23 mouse cellular contexts compared by ENCODE assay signal in the genomic region with DNA sequence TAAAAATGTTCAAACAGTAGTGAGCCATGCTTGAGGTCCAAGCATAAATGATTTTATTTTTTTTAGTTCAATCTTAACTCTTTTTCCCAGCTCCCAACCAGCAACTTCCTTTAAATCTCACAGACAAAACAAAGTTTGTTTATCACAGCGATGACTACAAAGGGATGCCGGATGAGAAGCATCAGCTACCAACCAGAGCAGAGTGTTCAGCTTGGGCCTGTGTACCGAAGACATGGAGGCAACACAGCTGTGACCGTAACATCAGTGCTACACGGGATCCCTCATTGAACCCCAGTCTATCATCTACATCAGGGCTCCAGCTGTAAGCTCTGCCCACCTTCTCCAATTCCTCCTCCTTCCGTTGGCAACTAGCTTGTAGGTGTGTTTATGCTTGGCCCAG.
DNase-seq lines count a peak whose midpoint lies in the region; ATAC-seq and TF ChIP-seq lines count a peak whose summit lies in the region.
"Had no signal": no experiment of that assay in that cellular context is flagged by ENCODE, and none has a peak within 500 bp of the region (broad histone marks: within the 10 kb centered on the region; RNA-seq: fewer than 3 reads in every experiment).

No protein-coding gene starts in this region.

- no peak overlapping the region for H3K4me3 ChIP-seq in hindbrain, embryonic 10.5 days
- no peak overlapping the region for H3K4me3 ChIP-seq in hindbrain, embryonic 11.5 days (ENCODE audit: low read depth, low read length)
- H3K4me3 ChIP-seq in lung, embryonic 14.5 days (ENCODE audit: low read depth, low read length) = no peak overlapping the region
- H3K4me3 ChIP-seq in lung, adult 2 months (replicated peaks; ENCODE audit: extremely low read depth, low read depth, low read length) = no peak overlapping the region
- no peak overlapping the region for H3K4me3 ChIP-seq in lung, postnatal 0 days (ENCODE audit: low read depth, low read length)
- H3K4me3 ChIP-seq: embryonic facial prominence, embryonic 10.5 days; embryonic facial prominence, embryonic 12.5 days; forebrain, embryonic 13.5 days; forebrain, embryonic 15.5 days had no signal

- H3K27me3 ChIP-seq in hindbrain, embryonic 10.5 days (ENCODE audit: insufficient read depth, poor library complexity, severe bottlenecking) = peaks cover 67% of the 10 kb centered on the region
- H3K27me3 ChIP-seq in hindbrain, embryonic 11.5 days (ENCODE audit: control insufficient read depth, insufficient read depth, low read length) = peaks cover 2% of the 10 kb centered on the region; the same call in 1 of the 2 replicates
- no peaks in the 10 kb centered on the region for H3K27me3 ChIP-seq in lung, embryonic 14.5 days (ENCODE audit: insufficient read depth, low read length)
- no peaks in the 10 kb centered on the region for H3K27me3 ChIP-seq in lung, postnatal 0 days (replicated peaks; ENCODE audit: insufficient read depth, low read length)
- H3K27me3 ChIP-seq: CH12.LX; embryonic facial prominence, embryonic 12.5 days; forebrain, embryonic 15.5 days; Patski had no signal

- no peak overlapping the region for H3K4me2 ChIP-seq in hindbrain, embryonic 11.5 days (replicated peaks; ENCODE audit: low read depth, low read length)
- no peak overlapping the region for H3K4me2 ChIP-seq in lung, embryonic 14.5 days
- no peak overlapping the region for H3K4me2 ChIP-seq in lung, postnatal 0 days (replicated peaks; ENCODE audit: low read depth, low read length)
- H3K4me2 ChIP-seq: embryonic facial prominence, embryonic 12.5 days; forebrain, embryonic 13.5 days; forebrain, embryonic 15.5 days had no signal

- no peak overlapping the region for H3K9ac ChIP-seq in hindbrain, embryonic 11.5 days (ENCODE audit: low read depth, low read length)
- H3K9ac ChIP-seq in lung, embryonic 14.5 days = no peak overlapping the region
- H3K9ac ChIP-seq in lung, postnatal 0 days (replicated peaks; ENCODE audit: low read depth) = no peak overlapping the region
- H3K9ac ChIP-seq: embryonic facial prominence, embryonic 12.5 days; forebrain, embryonic 13.5 days; forebrain, embryonic 15.5 days had no signal

- H3K9me3 ChIP-seq in hindbrain, embryonic 10.5 days = peaks cover 15% of the 10 kb centered on the region
- peaks cover 3% of the 10 kb centered on the region; the same call in 1 of the 2 replicates for H3K9me3 ChIP-seq in hindbrain, embryonic 11.5 days (ENCODE audit: control insufficient read depth, low read length)
- H3K9me3 ChIP-seq in lung, embryonic 14.5 days (ENCODE audit: low read depth, low read length) = peaks cover 4% of the 10 kb centered on the region; the same call in 1 of the 2 replicates
- no peaks in the 10 kb centered on the region for H3K9me3 ChIP-seq in lung, postnatal 0 days (ENCODE audit: low read length)
- H3K9me3 ChIP-seq: forebrain, embryonic 15.5 days had no signal

- H3K4me1 ChIP-seq in hindbrain, embryonic 10.5 days (replicated peaks) = peaks cover 55% of the 10 kb centered on the region
- H3K4me1 ChIP-seq in hindbrain, embryonic 11.5 days (replicated peaks; ENCODE audit: control insufficient read depth, insufficient read depth, low read length) = peaks cover 13% of the 10 kb centered on the region
- peaks cover 15% of the 10 kb centered on the region for H3K4me1 ChIP-seq in lung, embryonic 14.5 days (ENCODE audit: insufficient read depth)
- H3K4me1 ChIP-seq in lung, adult 2 months (ENCODE audit: control insufficient read depth, insufficient read depth, low read length) = no peaks in the 10 kb centered on the region
- no peaks in the 10 kb centered on the region for H3K4me1 ChIP-seq in lung, postnatal 0 days (ENCODE audit: insufficient read depth, low read depth, low read length)

- 91% methylated on average over 6 of the region's 6 CpGs for WGBS in hindbrain, embryonic 10.5 days
- WGBS in hindbrain, embryonic 11.5 days = 91% methylated on average over 6 of the region's 6 CpGs
- 60% methylated on average over 6 of the region's 6 CpGs for WGBS in lung, embryonic 14.5 days
- 51% methylated on average over 6 of the region's 6 CpGs for WGBS in lung, adult 2 months
- 53% methylated on average over 6 of the region's 6 CpGs for WGBS in lung, postnatal 0 days

- peaks cover 15% of the 10 kb centered on the region for H3K36me3 ChIP-seq in hindbrain, embryonic 10.5 days
- H3K36me3 ChIP-seq in hindbrain, embryonic 11.5 days (ENCODE audit: control insufficient read depth, insufficient read depth, low read length) = no peaks in the 10 kb centered on the region
- H3K36me3 ChIP-seq in lung, embryonic 14.5 days (ENCODE audit: insufficient read depth) = no peaks in the 10 kb centered on the region
- no peaks in the 10 kb centered on the region for H3K36me3 ChIP-seq in lung, postnatal 0 days (ENCODE audit: insufficient read depth, low read length)
- H3K36me3 ChIP-seq: embryonic facial prominence, embryonic 12.5 days; forebrain, embryonic 15.5 days had no signal

- no peak for DNase-seq in hindbrain, embryonic 10.5 days (ENCODE audit: low spot score)
- DNase-seq in hindbrain, embryonic 11.5 days (ENCODE audit: low spot score) = no peak
- peak; percentile 61 for DNase-seq in lung, embryonic 14.5 days
- no peak for DNase-seq in lung, adult 2 months
- peak; percentile 24 for DNase-seq in lung, postnatal 0 days (ENCODE audit: low spot score)
- DNase-seq in lung, postnatal 4 days = no peak
- DNase-seq: adrenal gland, adult 8-10 months; adrenal gland, postnatal 14 days; adrenal gland, postnatal 36 days; B cell, adult 2 months; cerebellum, adult 11-12 months; cerebellum, adult 2 months; cerebellum, adult 9-10 months; cerebellum, postnatal 10 days; cerebellum, postnatal 25 days had no signal

- no peak for TF ChIP-seq EP300 in lung, postnatal 0 days (IDR thresholded peaks at IDR 0.05)

- ATAC-seq in hindbrain, embryonic 11.5 days (ENCODE audit: low FRiP score) = no peak
- ATAC-seq in lung, embryonic 14.5 days (ENCODE audit: insufficient read depth) = no peak
- peak; percentile 54 for ATAC-seq in lung, postnatal 0 days
- ATAC-seq: activated CD4-positive, CD25-positive, alpha-beta regulatory T cell, adult 4 months; CD4-positive, CD25-positive, alpha-beta regulatory T cell, adult 4 months; forebrain, embryonic 13.5 days; forebrain, embryonic 15.5 days; Patski had no signal

- TF ChIP-seq POLR2A in lung, adult 2 months (IDR thresholded peaks at IDR 0.05; ENCODE audit: borderline replicate concordance, extremely low read depth, low read depth, low read length) = no peak

- peak overlapping the region; percentile 46; the same call in 1 of the 2 replicates for H3K27ac ChIP-seq in hindbrain, embryonic 10.5 days
- H3K27ac ChIP-seq in hindbrain, embryonic 11.5 days (ENCODE audit: low read depth, low read length) = no peak overlapping the region
- peak overlapping the region; percentile 50 for H3K27ac ChIP-seq in lung, embryonic 14.5 days (ENCODE audit: low read depth)
- 0 out of 2 replicates have a peak overlapping the region, but pooled peaks have one; percentile 68 for H3K27ac ChIP-seq in lung, postnatal 0 days (ENCODE audit: low read length)
- H3K27ac ChIP-seq: embryonic facial prominence, embryonic 10.5 days; embryonic facial prominence, embryonic 12.5 days; forebrain, embryonic 13.5 days; forebrain, embryonic 15.5 days had no signal

- TF ChIP-seq CTCF in lung, embryonic 14.5 days (IDR thresholded peaks at IDR 0.05; ENCODE audit: low read depth) = no peak
- TF ChIP-seq CTCF in lung, adult 2 months (IDR thresholded peaks at IDR 0.05; ENCODE audit: insufficient read depth, low read length) = no peak
- TF ChIP-seq CTCF in lung, postnatal 0 days (IDR thresholded peaks at IDR 0.05) = no peak

Comparison
In these comparisons a context has a peak if more than half of its experiments do, and no peak if none do; other contexts are left out.
1. DNase-seq: peak in lung, embryonic 14.5 days (single experiment) and lung, postnatal 0 days (single experiment); none in hindbrain, embryonic 10.5 days (single experiment), hindbrain, embryonic 11.5 days (single experiment), lung, adult 2 months (single experiment) and lung, postnatal 4 days (0 of 2).